Mouse (Mus musculus) thymus, adult 18-20 months (tissue): ENCODE results near the gene Cnnm4.
A peak's percentile ranks its signal among the peaks of the same experiment; 100 is the strongest.

Experiments used
- DNase-seq, 2 experiments: peaks; one replicate each; pipeline ENCODE4 v3.0.0; 2022; ENCODE audit warnings: mixed read lengths in 2 of 2

The Cnnm4 gene

DNA sequence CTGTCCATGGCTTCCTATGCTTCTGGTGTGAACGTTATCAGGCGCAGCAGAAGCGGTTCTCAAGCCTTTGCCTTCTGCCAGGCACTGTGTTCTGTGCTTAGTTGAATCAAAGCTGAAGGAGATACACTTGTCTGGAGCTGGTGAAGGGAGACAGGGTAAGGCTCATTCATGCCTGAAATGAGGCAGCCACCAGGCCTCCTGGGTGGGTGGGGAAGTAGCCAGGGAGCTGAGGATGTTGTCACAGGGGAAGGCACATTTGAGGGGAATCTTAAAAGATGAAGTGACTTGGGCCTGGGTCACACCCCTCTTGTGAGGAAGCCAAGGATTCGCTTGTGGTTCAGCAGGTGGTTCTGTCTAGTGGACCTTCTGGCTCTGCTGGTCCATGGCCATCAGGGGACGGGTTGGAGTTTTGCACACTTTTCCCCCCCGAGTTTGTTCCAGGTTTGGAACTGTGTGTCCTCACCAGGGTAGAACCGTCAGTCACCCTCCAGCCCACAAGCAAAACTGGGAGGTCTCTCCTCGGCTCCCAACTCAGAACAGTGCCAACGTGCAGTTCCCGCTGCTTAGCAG lies 1.9 kb downstream of the Cnnm4 start:
- no peak for DNase-seq

DNA sequence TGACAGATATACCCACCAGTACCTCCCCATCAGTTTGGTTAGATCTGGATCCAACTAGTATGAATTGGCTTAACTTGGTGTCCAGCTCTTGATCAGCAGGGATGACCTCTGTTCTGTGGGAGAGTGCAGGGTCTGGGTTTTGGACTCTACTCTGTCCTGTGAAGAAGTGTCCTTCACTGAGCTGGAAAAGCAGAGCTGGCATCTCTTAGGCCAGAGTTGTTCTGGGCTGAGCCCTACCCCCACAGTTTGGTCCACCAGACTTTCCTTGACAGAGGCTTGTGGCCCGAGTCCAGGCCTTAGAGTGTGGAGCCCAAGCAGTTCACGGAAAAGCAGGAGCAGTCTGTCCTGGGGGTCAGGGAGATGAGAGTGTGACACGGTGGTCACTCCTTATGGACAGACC lies 3.2 kb downstream of the Cnnm4 start:
- no peak for DNase-seq

DNA sequence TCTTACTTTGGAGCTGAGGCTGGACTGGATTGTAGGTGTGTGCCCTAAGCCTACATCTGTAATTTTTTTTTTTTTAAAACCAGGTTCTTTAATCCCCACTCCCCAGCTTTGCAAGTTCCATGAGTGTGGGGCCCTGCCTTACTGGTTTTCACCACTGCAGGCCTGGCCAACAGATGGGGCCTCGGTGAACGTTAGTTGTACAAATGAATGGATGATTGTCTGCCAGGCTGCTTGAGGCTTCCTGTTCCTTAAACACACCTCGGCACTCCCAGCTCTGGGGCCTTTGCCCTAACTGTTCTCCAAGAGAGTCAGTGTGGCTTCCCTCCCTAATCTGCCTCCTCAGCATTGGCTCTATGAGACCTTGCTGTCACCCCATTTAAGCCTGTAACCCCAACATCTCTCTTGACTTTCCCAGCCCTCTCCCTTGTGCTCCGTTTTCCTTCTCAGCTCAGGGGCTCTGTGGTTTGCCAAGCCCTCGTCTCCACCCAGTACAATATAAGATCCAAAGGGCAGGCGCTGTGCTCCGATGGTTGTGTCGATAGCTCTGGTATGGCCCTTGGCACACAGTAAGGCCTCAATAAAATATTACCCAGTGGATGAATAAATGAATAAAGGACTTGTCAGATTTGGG lies 4.2 kb downstream of the Cnnm4 start:
- DNase-seq = no peak

DNA sequence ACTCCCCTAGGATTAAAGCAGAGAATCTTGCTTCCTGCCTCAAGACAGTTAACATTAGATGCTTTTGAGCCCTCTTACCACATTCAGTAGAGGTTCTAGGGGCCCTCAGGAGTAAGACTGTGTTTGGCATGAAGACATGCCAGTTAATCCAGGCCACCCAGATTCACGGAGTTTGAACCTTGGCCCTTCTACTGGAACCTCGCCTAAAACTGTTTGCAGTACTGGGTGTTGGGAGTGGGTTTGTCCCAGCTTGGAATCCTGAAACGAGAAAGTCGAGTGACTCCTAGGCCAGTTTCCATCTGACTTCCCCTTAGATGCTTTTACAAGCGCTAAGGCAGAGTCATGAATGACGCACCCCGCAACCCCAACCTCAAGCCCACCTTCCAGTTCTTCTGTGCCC lies 5.0 kb downstream of the Cnnm4 start:
- no peak for DNase-seq

DNA sequence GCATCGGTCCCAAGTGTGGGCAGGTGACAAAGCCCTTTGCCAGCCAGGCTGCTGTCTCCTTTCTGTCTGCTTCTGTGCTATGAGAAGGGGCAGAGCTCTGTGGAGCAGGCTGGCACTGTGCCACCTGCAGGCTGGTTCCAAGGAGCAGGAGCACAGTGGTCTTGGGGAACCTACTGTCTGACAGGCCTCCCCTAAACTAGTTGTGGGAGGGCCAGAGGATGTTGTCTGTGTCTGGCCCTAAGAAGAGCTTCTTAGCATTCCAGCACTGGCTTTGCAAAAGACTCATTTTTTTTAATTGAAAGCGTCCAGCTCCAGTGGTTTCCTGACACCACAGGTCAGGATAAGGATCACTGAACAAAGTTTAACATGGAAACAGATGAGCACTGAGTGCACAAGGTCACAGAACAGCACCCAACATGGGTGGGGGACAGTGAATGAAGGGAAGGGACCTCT lies 6.9 kb downstream of the Cnnm4 start:
- DNase-seq = no peak

DNA sequence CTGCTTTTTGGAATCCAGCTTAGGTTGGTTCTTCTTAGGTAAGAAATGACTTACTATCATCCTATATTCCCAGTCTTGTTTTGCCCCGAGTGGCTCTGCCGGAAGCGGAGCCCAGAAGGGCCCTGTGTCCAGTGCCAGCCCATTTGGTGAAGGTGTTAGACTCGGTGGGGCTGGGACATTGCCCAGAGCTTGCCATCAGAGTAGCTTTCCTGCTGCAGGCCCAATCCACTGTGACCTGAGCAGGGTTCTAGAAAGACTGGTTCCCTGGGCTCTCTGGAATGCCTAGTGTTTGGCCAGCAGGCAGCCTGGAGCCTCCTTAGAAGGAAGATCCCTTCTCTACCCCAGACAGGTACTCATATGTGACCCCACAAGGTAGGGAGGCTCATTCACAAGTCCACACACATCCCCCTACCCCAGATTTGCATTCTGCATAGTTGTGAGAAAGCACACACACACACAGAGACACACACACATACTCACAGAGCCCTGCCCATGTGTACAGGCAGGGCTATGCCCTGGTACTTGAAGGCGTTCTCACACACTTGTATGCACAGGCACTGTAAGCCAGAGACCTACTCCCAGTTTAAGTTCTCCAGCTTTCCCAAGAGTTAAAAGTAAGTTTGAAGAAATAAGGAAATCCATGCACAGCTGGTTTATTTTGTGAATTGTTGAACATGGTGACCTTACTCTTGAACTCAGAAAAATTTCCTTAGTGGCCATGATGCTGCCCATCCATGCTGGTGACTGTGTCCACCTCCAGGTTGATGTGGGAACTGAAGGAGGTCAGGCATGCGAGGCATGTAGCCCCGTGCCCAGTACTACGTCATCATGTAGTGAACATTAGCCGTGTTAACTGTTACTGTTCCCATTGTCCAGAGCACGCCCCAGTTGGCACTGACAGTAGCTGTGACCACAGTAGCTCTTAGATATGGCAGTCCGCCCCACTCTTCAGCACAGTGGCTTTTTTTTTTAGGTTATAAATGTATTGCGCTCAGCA lies 8.8 kb downstream of the Cnnm4 start:
- no peak for DNase-seq

DNA sequence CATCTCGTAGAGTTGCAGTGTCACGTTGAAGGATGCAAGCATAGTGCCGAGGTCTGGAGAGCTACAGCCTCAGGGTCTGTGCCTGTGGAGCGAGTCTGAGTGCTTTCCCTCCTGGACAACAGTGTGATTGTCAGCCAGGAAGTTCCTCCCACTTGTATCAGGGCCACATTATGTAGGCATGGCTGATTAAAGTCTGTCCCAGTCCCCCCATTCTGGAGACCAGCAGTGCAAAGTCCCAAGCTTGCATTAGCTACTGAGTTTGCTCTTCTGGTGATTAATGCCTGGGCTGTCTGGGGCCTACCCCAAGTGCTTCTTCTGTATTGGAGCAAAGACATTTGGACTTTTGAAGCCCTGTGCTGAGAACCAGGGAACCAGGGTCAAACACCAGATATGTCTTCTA lies 12.4 kb downstream of the Cnnm4 start:
- DNase-seq = no peak

DNA sequence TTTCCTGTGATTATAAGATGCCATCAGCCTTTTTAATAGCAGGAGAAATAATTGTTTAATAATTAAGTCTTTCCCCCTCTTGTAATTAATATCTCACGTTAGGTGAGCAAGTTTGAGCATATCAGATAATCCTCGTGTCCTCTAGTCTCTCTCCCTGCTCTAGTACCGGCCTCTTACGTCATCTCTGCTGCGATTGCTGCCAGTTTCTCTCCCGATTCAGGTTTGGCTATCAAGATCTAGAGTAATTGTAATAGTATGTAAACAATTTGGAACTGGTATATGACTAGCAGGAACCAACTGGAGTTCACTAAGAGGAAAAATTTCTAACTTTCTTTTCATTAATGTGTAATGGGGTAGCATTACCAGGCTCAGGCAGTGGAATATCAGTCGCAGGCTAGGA lies 13.7 kb downstream of the Cnnm4 start:
- no peak for DNase-seq

DNA sequence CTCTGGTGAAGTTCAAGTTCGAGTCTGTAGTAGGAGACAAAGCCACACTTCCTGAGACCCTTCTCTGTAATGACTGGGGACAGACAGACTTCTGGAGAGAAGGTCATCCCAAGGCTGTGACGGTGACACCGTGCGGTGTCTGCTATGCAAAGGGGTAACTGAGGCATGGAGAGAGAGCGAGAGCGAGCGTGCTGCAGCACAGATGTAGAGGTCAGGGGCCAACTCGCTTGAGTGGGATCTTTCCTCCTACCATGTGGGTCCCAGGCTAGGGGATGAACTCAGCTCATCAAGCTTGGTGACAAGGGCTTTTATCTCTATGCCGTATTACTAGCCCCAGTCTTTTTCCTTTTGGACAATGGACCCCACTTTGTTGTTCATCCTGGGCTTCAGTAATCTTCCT lies 15.7 kb downstream of the Cnnm4 start:
- DNase-seq = no peak

DNA sequence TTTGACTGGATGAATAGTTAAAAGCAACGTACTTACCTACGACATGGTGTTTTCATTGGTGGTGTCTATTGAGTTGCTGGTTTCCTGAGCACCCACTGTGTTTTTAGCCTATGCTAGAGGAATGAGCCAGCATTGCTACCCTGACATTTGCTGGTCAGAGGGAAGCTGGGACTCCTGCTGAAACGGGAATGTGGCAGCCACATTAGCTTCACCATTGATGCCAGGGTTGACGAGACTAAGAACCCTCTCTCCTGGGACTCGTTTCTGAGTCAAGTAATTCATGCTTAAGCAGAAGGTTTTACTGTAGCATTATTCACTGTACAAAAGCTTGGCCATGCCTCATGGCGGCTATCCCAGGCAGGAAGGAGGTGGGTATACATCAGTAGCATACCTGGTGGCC lies 18.2 kb downstream of the Cnnm4 start:
- no peak for DNase-seq

DNA sequence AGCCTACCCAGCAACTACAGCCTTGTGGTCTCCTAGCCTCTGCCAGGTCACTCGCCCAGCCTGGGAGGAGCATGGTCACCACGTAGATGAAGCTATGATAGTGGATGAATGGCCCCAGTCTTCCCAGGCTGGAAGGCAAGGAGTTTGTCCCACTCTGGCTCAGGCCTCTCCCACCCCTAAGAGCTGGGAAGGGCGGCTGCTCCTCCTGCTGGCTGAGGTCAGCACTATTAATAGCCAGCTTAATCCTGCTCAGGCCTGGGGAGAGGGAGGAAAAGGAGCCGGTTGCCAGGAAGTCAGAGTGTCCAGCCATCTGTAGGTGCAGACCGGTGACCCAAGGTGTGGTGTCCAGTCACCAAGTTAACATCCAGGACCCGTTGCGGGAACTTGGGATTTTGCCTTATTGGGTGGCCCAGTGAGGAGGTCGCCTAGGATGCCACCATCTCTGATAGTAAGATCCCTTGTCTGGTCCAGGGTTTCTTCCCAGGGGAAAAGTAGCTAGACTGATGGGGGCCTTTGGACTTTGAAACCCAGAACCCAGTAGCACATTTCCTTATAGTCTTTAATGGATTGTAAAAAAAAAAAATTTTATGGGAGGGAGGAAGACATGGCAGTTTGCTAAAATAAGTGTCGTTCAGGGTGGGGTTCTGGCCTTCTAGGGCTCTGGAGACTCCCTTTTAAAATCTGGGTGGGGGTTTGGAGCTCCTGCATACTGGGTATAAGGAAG lies 21.2 kb downstream of the Cnnm4 start:
- no peak for DNase-seq

DNA sequence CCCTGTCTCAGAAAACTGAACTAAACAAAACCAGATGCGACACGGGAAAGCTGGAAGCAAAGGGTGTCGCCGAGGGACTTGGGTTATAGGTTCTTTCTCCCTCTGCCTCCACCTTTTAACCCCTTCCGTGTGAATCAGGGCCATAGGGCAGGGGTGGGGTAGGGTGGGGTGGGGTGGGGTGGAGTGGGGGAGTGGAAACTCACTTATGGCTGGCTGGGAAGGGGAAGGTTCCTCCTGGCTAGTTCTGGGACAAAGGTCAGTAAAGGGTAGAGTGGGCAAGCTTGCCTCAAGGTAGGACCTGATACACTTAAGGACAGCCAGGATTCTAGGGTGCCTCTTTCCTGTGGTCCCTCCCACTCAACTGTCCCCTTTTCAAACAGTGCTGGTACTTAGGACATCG lies 21.9 kb downstream of the Cnnm4 start:
- DNase-seq = no peak

DNA sequence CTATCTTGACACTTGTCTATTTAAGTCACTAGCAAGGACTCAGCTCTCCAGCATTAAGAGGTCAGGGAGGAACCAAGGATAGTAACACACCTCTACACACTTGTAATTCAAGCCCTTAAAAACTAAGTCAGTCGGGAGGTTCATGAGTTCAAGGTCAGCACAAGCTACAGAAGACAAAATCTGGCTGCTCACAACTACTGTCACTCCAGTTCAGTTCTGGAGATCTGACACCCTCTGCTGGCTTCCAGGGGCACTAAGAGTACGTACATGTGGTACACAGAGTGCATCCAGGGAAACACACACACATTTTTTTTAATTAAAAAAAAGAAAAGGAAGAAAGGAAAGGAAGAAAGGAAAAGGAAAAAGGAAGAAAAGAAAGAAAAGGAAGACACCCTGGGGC lies 25.3 kb downstream of the Cnnm4 start:
- no peak for DNase-seq

DNA sequence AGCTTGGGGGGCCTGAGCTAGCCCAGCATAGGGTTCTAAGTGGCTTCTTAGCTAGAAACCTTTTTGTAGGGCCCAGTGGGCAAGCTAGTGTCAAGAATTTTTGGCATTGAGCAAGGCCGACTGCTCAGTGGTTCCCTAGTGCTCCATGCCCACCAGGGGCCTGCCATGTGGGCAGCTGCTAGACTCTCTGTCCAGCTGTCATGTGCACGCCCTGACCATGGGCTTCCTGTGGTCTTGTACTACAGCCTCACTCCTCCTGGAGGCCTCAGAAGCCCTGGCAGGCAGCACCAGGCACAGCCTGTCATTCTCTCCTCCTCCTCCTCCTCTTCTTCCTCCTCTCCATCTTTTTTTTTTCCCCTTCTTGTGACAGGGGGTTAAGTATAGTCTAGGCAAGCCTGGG lies 25.9 kb downstream of the Cnnm4 start:
- no peak for DNase-seq

DNA sequence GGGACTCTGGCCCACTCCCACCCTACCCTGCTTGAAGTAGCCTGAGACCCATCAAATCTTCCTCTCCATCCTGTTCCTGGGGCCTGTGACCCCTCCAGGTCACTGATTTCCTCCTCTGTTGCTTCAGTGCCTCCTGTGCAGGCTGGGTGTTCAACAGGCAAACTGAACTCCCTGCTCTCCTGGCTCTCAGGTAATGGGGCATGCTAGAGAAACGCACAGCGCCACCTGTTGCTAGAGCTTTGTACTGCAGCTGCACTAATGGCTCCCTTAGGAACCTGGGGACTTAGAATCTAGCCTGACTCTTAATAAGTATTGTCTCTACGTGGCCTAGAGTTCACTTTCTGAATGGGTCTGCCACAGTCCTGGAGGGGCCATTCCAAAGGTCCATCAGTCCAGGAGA lies 29.8 kb downstream of the Cnnm4 start:
- peak; percentile 26 to 43 for DNase-seq

DNA sequence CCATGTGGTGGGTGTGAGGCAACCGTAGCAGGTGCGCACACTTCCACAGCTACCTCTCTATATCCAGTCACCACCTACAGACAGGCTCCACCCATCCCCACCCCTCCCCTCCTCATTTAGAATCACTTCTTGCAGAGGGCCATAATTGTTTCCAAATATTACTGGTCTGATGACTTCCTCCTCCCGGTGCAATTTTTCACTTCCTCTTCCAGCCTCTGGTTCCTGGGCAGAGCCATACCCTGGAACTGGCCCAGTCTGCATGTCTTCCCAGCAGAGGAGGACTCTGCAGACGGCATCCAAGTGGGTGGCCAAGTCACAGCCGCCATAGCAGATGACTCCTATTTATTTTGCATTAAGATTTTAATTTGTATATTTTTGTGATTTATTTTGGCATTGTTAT lies 36.8 kb downstream of the Cnnm4 start:
- DNase-seq = no peak

DNA sequence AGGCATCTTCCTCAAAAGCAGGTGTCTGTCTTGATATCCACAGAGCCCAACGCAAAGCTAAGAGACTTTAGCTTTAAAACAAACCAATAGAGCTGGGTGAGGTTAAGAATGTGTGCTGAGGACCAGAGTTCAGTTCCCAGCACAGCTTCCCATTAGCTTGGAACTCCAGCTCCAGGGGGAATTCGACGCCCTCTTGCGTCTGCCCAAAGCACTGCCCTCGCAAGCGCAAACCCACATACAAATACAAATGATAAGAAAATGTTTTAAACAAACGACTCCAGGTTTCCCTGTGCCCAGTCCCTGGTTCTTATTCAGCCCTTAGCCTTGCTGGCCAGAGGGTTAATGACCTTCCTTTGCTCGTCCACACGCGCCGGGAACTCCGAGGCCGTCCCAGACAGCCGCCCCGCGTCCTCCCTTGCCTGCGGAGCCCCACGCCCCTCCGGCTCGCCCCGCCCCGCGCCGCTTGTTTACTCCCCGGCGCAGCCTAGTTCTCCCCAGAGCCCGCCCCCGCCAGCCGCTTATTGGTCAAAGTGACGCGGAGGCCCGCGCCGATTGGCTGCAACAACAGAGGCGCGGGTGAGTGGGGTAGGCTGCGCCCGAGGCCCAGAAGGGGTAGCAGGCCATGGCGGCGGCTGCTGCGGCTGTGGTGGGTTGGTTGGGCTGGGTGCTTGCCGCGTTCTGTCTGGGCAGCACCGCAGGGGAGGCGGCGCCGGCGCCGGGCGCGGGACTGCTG lies 40.0 kb downstream of the Cnnm4 start, which contains the start of gene Cnnm3:
Gene Cnnm3, plus strand, starts transcription at position 579 of the 733 bp plus-strand sequence.
- peak; percentile 99 for DNase-seq

DNA sequence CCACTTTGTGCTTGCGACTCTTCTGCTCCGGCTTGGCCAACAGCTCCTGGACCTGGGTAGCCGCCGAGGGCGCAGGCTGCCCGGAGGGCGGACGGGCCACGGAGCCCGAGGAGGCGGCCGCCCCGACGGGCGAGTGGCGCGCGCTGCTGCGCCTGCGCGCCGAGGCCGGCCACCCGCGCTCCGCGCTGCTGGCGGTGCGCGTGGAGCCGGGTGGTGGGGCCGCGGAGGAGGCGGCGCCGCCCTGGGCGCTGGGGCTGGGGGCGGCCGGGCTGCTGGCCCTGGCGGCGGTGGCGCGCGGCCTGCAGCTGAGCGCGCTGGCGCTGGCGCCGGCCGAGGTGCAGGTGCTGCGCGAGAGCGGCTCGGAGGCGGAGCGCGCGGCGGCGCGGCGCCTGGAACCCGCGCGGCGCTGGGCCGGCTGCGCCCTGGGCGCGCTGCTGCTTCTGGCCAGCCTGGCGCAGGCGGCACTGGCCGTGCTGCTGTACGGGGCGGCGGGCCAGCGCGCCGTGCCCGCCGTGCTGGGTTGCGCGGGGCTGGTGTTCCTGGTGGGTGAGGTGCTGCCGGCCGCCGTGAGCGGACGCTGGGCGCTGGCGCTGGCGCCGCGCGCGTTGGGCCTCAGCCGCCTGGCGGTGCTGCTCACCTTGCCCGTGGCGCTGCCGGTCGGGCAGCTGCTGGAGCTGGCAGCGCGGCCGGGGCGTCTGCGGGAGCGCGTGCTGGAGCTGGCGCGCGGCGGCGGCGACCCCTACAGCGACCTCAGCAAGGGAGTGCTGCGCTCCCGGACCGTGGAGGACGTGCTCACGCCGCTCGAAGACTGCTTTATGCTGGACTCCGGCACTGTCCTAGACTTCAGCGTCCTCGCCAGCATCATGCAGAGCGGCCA lies 40.9 kb downstream of the Cnnm4 start:
- peak; percentile 47 to 49 for DNase-seq

DNA sequence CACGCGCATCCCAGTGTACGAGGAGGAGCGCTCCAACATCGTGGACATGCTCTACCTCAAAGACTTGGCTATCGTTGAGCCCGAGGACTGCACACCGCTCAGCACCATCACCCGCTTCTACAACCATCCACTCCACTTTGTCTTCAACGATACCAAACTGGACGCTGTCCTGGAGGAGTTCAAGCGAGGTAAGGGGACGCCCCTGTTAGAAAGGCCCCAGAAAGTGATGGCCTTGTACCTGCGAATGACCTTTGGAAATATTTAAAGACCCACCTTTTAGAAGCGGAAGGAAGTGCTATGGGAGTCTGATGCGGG lies 41.5 kb downstream of the Cnnm4 start:
- DNase-seq = no peak

DNA sequence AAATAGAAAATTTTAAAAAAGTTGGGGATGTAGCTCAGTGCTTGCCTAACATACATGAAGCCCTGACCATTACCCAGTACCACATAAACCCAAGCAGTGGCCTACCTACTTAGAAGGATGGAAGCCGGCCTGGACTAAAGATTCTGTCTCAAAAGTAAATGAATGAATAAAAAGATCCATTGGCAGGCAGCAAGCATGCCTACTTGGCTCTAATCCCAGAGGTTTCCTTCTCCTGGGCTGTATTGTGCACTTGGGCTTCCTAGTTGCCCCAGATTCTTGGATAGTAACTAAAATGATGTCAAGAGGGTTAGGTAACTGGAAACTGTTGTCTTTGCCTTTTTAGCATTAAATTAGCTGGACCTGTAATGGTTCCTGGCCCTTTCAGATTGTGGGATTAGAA lies 41.9 kb downstream of the Cnnm4 start:
- DNase-seq = no peak

DNA sequence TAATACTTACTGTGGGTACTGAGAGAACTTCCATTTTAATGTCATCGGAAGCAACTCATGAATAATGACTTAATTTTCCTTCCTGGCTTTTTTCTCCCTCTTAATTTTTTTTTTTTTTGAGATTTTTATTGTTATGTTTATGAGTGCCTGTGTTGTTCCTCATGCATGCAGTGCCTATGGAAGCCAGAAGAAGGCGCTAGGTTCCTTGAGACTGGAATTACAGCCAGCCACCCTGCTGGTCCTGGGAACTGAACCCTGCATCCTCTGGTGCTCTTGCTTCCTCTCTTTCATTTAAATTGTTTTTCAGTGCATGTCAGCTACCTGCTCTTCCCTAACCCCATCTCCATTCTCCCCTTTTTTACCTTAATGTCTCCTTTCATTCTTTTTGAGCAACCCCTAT lies 42.3 kb downstream of the Cnnm4 start:
- no peak for DNase-seq

DNA sequence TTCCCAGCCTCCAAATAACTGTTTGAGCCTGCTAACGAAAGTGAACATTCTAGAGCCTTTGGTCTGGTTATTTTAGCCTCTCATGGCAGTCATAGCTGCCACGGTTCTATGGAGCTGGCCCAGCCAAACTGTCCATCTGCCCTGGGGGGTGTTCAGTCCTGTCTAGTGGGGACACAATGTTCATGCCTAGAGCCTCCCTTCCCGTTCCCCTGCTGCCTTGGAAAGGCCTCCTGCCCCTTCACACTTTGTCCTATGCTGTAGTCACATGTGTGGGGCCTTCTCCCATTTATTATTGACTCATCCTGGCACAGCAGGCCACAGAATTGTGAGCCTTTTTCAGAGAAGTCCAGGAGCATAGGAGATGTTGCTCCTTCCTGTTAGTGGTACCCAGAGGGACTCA lies 46.8 kb downstream of the Cnnm4 start:
- no peak for DNase-seq
